ENCODE assay signal across 30 mouse cellular contexts in genomic region chr1:64656423-64657129, GRCm38 (mm10). TPM values are rescaled to one million over a fixed set of nuclear protein-coding genes. Genes with fewer than 3 reads are reported as not detected.
DNase-seq lines count a peak whose midpoint lies in the region; ATAC-seq and TF ChIP-seq lines count a peak whose summit lies in the region.
"Had no signal": no experiment of that assay in that cellular context is flagged by ENCODE, and none has a peak within 500 bp of the region (broad histone marks: within the 10 kb centered on the region; RNA-seq: fewer than 3 reads in every experiment).

No protein-coding gene starts in this region.

- no peak overlapping the region for H3K4me3 ChIP-seq in lung, embryonic 14.5 days (ENCODE audit: low read depth, low read length)
- H3K4me3 ChIP-seq in liver, embryonic 14.5 days (ENCODE audit: insufficient read depth in 1 of 2, low read depth in 2 of 2, low read length in 2 of 2) = no peak overlapping the region
- H3K4me3 ChIP-seq in midbrain, postnatal 0 days (ENCODE audit: low read depth, low read length) = no peak overlapping the region
- H3K4me3 ChIP-seq: embryonic facial prominence, embryonic 10.5 days; embryonic facial prominence, embryonic 15.5 days; forebrain, embryonic 13.5 days; heart, embryonic 10.5 days; heart, embryonic 15.5 days; intestine, embryonic 15.5 days; limb, embryonic 10.5 days; limb, embryonic 15.5 days; midbrain, embryonic 13.5 days; neural tube, embryonic 15.5 days had no signal

- no peaks in the 10 kb centered on the region for H3K27me3 ChIP-seq in lung, embryonic 14.5 days (ENCODE audit: insufficient read depth, low read length)
- H3K27me3 ChIP-seq in liver, embryonic 14.5 days (ENCODE audit: control insufficient read depth, insufficient read depth, low read length) = no peaks in the 10 kb centered on the region
- H3K27me3 ChIP-seq in midbrain, postnatal 0 days (ENCODE audit: insufficient read depth, low read length) = no peaks in the 10 kb centered on the region
- H3K27me3 ChIP-seq: CH12.LX; embryonic facial prominence, embryonic 15.5 days; forebrain, embryonic 13.5 days; heart, embryonic 15.5 days; intestine, embryonic 15.5 days; limb, embryonic 15.5 days; midbrain, embryonic 13.5 days; neural tube, embryonic 15.5 days had no signal

- no peaks in the 10 kb centered on the region for H3K9me3 ChIP-seq in lung, embryonic 14.5 days (ENCODE audit: low read depth, low read length)
- H3K9me3 ChIP-seq in liver, embryonic 14.5 days (ENCODE audit: control insufficient read depth, low read length) = no peaks in the 10 kb centered on the region
- no peaks in the 10 kb centered on the region for H3K9me3 ChIP-seq in midbrain, postnatal 0 days (ENCODE audit: low read length)
- H3K9me3 ChIP-seq: embryonic facial prominence, embryonic 10.5 days; embryonic facial prominence, embryonic 15.5 days; forebrain, embryonic 13.5 days; heart, embryonic 10.5 days; heart, embryonic 15.5 days; intestine, embryonic 15.5 days; limb, embryonic 10.5 days; limb, embryonic 15.5 days; midbrain, embryonic 13.5 days; neural tube, embryonic 15.5 days had no signal

- no peaks in the 10 kb centered on the region for H3K4me1 ChIP-seq in lung, embryonic 14.5 days (ENCODE audit: insufficient read depth)
- peaks cover 0 to 3% of the 10 kb centered on the region in 2 experiments; a peak in 1 of 4 replicates for H3K4me1 ChIP-seq in liver, embryonic 14.5 days (replicated peaks; ENCODE audit: control insufficient read depth in 2 of 2, insufficient read depth in 2 of 2, low read length in 1 of 2)
- no peaks in the 10 kb centered on the region for H3K4me1 ChIP-seq in midbrain, postnatal 0 days (ENCODE audit: insufficient read depth, low read length)
- H3K4me1 ChIP-seq: embryonic facial prominence, embryonic 15.5 days; forebrain, embryonic 13.5 days; heart, embryonic 15.5 days; intestine, embryonic 15.5 days; limb, embryonic 15.5 days; neural tube, embryonic 15.5 days had no signal

- no peak for TF ChIP-seq EP300 in liver, embryonic 14.5 days (IDR thresholded peaks at IDR 0.05; ENCODE audit: low read depth)

- no peak overlapping the region for H3K4me2 ChIP-seq in lung, embryonic 14.5 days
- no peak overlapping the region for H3K4me2 ChIP-seq in liver, embryonic 14.5 days (ENCODE audit: low read depth)
- H3K4me2 ChIP-seq in midbrain, postnatal 0 days (ENCODE audit: low read depth, low read length, poor library complexity, severe bottlenecking) = no peak overlapping the region
- H3K4me2 ChIP-seq: embryonic facial prominence, embryonic 15.5 days; forebrain, embryonic 13.5 days; heart, embryonic 15.5 days; intestine, embryonic 15.5 days; limb, embryonic 15.5 days; midbrain, embryonic 13.5 days; neural tube, embryonic 15.5 days had no signal

- TF ChIP-seq CTCF in lung, embryonic 14.5 days (IDR thresholded peaks at IDR 0.05; ENCODE audit: low read depth) = 0 out of 2 replicates have a peak, but pooled peaks have one; percentile 1
- TF ChIP-seq CTCF in liver, embryonic 14.5 days (IDR thresholded peaks at IDR 0.05; ENCODE audit: low read depth) = no peak
- no peak for TF ChIP-seq CTCF in midbrain, postnatal 0 days (IDR thresholded peaks at IDR 0.05)

- H3K27ac ChIP-seq in lung, embryonic 14.5 days (ENCODE audit: low read depth) = no peak overlapping the region
- no peak overlapping the region for H3K27ac ChIP-seq in liver, embryonic 14.5 days
- H3K27ac ChIP-seq in midbrain, postnatal 0 days (ENCODE audit: low read depth, low read length) = no peak overlapping the region
- H3K27ac ChIP-seq: embryonic facial prominence, embryonic 10.5 days; embryonic facial prominence, embryonic 15.5 days; forebrain, embryonic 13.5 days; heart, embryonic 10.5 days; heart, embryonic 15.5 days; hindbrain, postnatal 0 days; intestine, embryonic 15.5 days; kidney, postnatal 0 days; limb, embryonic 10.5 days; limb, embryonic 15.5 days; midbrain, embryonic 13.5 days; neural tube, embryonic 15.5 days had no signal

- no peak for ATAC-seq in lung, embryonic 14.5 days (ENCODE audit: insufficient read depth)
- ATAC-seq in liver, embryonic 14.5 days (ENCODE audit: insufficient read depth) = peak; percentile 65; the same call in 1 of the 2 replicates
- no peak for ATAC-seq in midbrain, postnatal 0 days (ENCODE audit: low FRiP score)
- ATAC-seq: forebrain, embryonic 13.5 days; hindbrain, postnatal 0 days; intestine, embryonic 15.5 days; midbrain, embryonic 13.5 days had no signal

- whole genome bisulfite sequencing in lung, embryonic 14.5 days = 79% methylated on average over 3 of the region's 3 CpGs
- 64% methylated on average over 3 of the region's 3 CpGs for WGBS in liver, embryonic 14.5 days (ENCODE audit: insufficient replicate concordance)
- WGBS in midbrain, postnatal 0 days = 82% methylated on average over 3 of the region's 3 CpGs

- H3K36me3 ChIP-seq in lung, embryonic 14.5 days (ENCODE audit: insufficient read depth) = no peaks in the 10 kb centered on the region
- no peaks in the 10 kb centered on the region for H3K36me3 ChIP-seq in liver, embryonic 14.5 days (replicated peaks; ENCODE audit: control insufficient read depth, insufficient read depth, low read depth)
- H3K36me3 ChIP-seq in midbrain, postnatal 0 days (ENCODE audit: insufficient read depth, low read length) = no peaks in the 10 kb centered on the region
- H3K36me3 ChIP-seq: embryonic facial prominence, embryonic 10.5 days; embryonic facial prominence, embryonic 15.5 days; heart, embryonic 10.5 days; heart, embryonic 15.5 days; intestine, embryonic 15.5 days; limb, embryonic 10.5 days; limb, embryonic 15.5 days; midbrain, embryonic 13.5 days; neural tube, embryonic 15.5 days had no signal

- H3K9ac ChIP-seq in lung, embryonic 14.5 days = no peak overlapping the region
- no peak overlapping the region for H3K9ac ChIP-seq in liver, embryonic 14.5 days (replicated peaks)
- H3K9ac ChIP-seq in midbrain, postnatal 0 days (replicated peaks; ENCODE audit: low read length, poor library complexity, severe bottlenecking) = no peak overlapping the region
- H3K9ac ChIP-seq: embryonic facial prominence, embryonic 15.5 days; forebrain, embryonic 13.5 days; heart, embryonic 15.5 days; intestine, embryonic 15.5 days; limb, embryonic 15.5 days; midbrain, embryonic 13.5 days; neural tube, embryonic 15.5 days had no signal

- DNase-seq in lung, embryonic 14.5 days = no peak
- no peak for DNase-seq in lung, postnatal 36 days
- peak; percentile 27 for DNase-seq in ES-CJ7 (ENCODE audit: low read depth, low spot score)
- no peak for DNase-seq in liver, embryonic 14.5 days (ENCODE audit: low read depth in 3 of 3, low spot score in 3 of 3)
- no peak for DNase-seq in urinary bladder, postnatal 10 days (ENCODE audit: low spot score)
- DNase-seq in midbrain, postnatal 0 days (ENCODE audit: low spot score) = no peak
- no peak for DNase-seq in kidney, adult 18-20 months
- DNase-seq: adrenal gland, adult 2 months; adrenal gland, postnatal 36 days; cerebellum, adult 2 months; cerebellum, postnatal 25 days; gastrocnemius, postnatal 10 days; kidney, adult 8-10 months; kidney, postnatal 4 days; lung, postnatal 4 days; right cerebral cortex, postnatal 4 days; thymus, adult 2 months had no signal

RNA-seq across cellular contexts. Expression of gene Ccnyl1, which starts 33.7 kb away (rescaled TPM):
- 6.8 and 8.4 TPM in 2 replicates for polyA plus RNA-seq in lung, embryonic 14.5 days (2014; fragmentation: Nextera tagmentation; extraction: Ambion mirVana)
- 3.7 and 4.2 TPM in 2 replicates for polyA plus RNA-seq in liver, embryonic 14.5 days (2012; rRNA removed)
- 0.90 and 1.4 TPM in 2 replicates for polyA plus RNA-seq in liver, embryonic 14.5 days (2014; fragmentation: Nextera tagmentation; extraction: Ambion mirVana)
- total RNA-seq in midbrain, postnatal 0 days (2014; rRNA removed) = 14.6 and 36.6 TPM in 2 replicates
- 2.9 and 4.1 TPM in 2 replicates for polyA plus RNA-seq in midbrain, postnatal 0 days (2015; fragmentation: Nextera tagmentation; extraction: Ambion mirVana)

RNA-seq across cellular contexts. Expression of gene Mettl21a, which starts 39.5 kb away (rescaled TPM):
- polyA plus RNA-seq in lung, embryonic 14.5 days (2014; fragmentation: Nextera tagmentation; extraction: Ambion mirVana) = 17.8 and 20.3 TPM in 2 replicates
- 2.8 and 4.3 TPM in 2 replicates for polyA plus RNA-seq in liver, embryonic 14.5 days (2012; rRNA removed)
- polyA plus RNA-seq in liver, embryonic 14.5 days (2014; fragmentation: Nextera tagmentation; extraction: Ambion mirVana) = 6.3 and 7.2 TPM in 2 replicates
- 9.4 and 12.1 TPM in 2 replicates for total RNA-seq in midbrain, postnatal 0 days (2014; rRNA removed)
- 10.8 and 13.3 TPM in 2 replicates for polyA plus RNA-seq in midbrain, postnatal 0 days (2015; fragmentation: Nextera tagmentation; extraction: Ambion mirVana)
